Mouse (Mus musculus) limb, embryonic 12.5 days (tissue): ENCODE measurements around the gene Cpa2. TPM values are rescaled to one million over a fixed set of nuclear protein-coding genes. Genes with fewer than 3 reads are reported as not detected.

Source experiments
- ATAC-seq: fragments of 200-750 bp; cut with Nextera tagmentation; 2 replicates; pipeline ENCODE4 v1.8.0; 2017; ENCODE audit warnings: low read depth, moderate TSS enrichment; ENCODE audit not compliant: insufficient number of reproducible peaks, insufficient read depth, low FRiP score, low TSS enrichment
- H3K27ac ChIP-seq: fragments of 300-500 bp; sonication (generic); 2 replicates; pipeline ENCODE4 v1.5.1; 2016; ENCODE audit warnings: mild to moderate bottlenecking, moderate library complexity
- H3K27me3 ChIP-seq: fragments of 300-500 bp; sonication (generic); 2 replicates; pipeline ENCODE4 v1.6.1; 2016; ENCODE audit warnings: mild to moderate bottlenecking, moderate library complexity
- H3K36me3 ChIP-seq: fragments of 300-500 bp; sonication (generic); 2 replicates; pipeline ENCODE4 v1.6.1; 2016; ENCODE audit warnings: mild to moderate bottlenecking, moderate library complexity
- H3K4me1 ChIP-seq: fragments of 300-500 bp; sonication (generic); replicated peaks from 2 replicates; pipeline ENCODE4 v1.6.1; 2016
- H3K4me2 ChIP-seq: fragments of 300-500 bp; sonication (generic); 2 replicates; pipeline ENCODE4 v1.6.1; 2016; ENCODE audit warnings: mild to moderate bottlenecking, moderate library complexity
- H3K4me3 ChIP-seq: fragments of 300-500 bp; sonication (generic); replicated peaks from 2 replicates; pipeline ENCODE4 v1.5.1; 2016; ENCODE audit warnings: mild to moderate bottlenecking
- H3K9ac ChIP-seq: fragments of 300-500 bp; sonication (generic); replicated peaks from 2 replicates; pipeline ENCODE4 v1.6.1; 2016; ENCODE audit warnings: mild to moderate bottlenecking, moderate library complexity
- H3K9me3 ChIP-seq: fragments of 300-500 bp; sonication (generic); 2 replicates; pipeline ENCODE4 v1.6.1; 2016; ENCODE audit warnings: mild to moderate bottlenecking, moderate library complexity
- WGBS: fragments of 180-500 bp; shearing (Covaris S2); methylation state at CpG from one replicate; pipeline ENCODE4 v1.1.7; 2016; 5-methylcytosine and 5-hydroxymethylcytosine counted together
- polyA plus RNA-seq: library from polyadenylated mRNA; unstranded; fragments of >200 nt; fragmentation: Nextera tagmentation; extraction: Ambion mirVana; gene quantifications from 2 replicates; pipeline ENCODE4 v1.2.1, GENCODE M21; 2016

Gene Cpa2
- polyA plus RNA-seq, 1 experiment from 2014 or later = 23.7 TPM

DNA sequence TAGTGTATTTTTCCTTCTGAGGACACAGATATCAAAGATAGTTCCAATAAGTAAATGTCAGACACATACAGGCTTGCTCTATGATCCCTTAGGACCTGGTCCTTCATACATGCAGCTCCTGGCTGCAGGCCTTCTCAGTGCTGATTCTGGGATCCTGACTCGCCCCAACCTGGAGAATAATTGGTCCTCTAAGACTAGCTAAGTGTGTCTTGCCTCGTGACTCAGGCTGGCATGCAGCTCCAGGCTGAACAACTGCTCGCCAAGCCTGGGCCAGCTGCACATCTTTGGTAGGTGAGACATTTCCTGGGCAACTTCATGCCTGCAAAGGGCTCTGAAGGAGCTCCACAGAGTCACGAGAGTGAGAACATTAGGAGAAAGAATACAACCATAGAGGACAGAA is 20.8 kb downstream of the Cpa2 start:
- Histone ChIP-seq H3K27me3 (no peaks in the 10 kb centered on the region), H3K9me3 (no peaks in the 10 kb centered on the region), H3K9ac (no peak overlapping the region), H3K27ac (no peak overlapping the region), H3K4me3 (no peak overlapping the region), H3K4me2 (no peak overlapping the region), H3K4me1 (no peaks in the 10 kb centered on the region), H3K36me3 (peaks cover 36% of the 10 kb centered on the region)
- 82% methylated on average over 4 of the region's 4 CpGs for WGBS
- ATAC-seq = no peak

DNA sequence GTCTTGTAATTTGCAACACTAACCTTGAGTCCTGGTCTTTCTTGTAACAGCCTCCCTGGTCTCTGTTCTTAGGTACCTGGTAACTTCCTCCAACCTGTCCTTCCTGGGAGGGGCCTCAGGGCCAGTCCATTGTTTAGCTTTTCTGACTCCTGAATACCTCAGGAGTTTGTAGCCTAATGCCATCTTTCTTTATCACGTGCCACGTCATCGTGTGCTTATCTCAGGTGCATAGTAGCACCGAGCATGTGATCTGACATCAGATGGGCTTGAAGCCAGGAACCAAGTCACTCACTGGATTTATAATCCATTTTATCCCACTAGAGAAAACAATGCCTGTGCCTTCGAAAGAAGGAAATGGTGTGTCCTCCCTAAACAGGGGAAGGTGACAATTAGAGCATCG is 22.2 kb downstream of the Cpa2 start:
- Histone ChIP-seq H3K27me3 (no peaks in the 10 kb centered on the region), H3K9ac (no peak overlapping the region), H3K4me1 (no peaks in the 10 kb centered on the region), H3K36me3 (peaks cover 25% of the 10 kb centered on the region), H3K27ac (no peak overlapping the region), H3K4me3 (no peak overlapping the region), H3K9me3 (no peaks in the 10 kb centered on the region), H3K4me2 (no peak overlapping the region)
- ATAC-seq = no peak
- WGBS = 87% methylated on average over 6 of the region's 6 CpGs

DNA sequence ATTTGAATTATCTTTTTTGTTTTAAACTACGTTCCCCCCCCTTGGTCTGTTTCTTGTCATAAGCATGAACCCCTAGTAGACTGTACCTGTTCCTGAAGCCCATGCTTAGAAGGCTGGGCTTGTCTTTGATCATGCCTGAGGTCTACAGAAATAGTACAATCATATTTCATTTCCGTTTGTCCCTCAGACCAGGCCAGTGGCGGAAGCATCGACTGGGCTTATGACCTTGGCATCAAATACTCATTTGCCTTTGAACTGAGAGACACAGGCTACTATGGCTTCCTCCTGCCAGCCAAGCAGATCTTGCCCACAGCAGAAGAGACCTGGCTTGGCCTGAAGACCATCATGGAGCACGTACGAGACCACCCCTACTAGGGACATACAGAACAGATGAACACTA is 22.7 kb downstream of the Cpa2 start:
- Histone ChIP-seq H3K4me3 (no peak overlapping the region), H3K9me3 (no peaks in the 10 kb centered on the region), H3K36me3 (peaks cover 21% of the 10 kb centered on the region), H3K9ac (no peak overlapping the region), H3K27ac (no peak overlapping the region), H3K27me3 (no peaks in the 10 kb centered on the region), H3K4me1 (no peaks in the 10 kb centered on the region), H3K4me2 (no peak overlapping the region)
- 92% methylated on average over 6 of the region's 6 CpGs for WGBS
- no peak for ATAC-seq

DNA sequence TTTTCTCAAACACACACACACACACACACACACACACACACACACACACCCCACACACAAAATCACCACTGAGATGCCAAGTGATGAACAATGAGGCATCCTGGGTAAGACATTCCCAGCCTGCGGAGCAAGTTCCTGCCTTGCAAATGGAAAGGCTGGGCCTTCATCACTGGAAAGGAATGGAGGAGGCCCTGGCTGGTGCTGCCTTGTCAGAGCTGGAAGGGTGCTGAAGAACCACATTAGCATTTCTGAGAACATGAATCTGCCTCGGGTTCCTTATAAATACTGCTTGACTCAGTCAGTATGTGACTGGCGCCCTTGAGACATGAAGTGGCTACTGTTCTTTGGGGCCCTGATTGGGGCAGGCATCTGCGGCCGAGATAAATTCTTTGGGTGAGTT is 26.7 kb downstream of the Cpa2 start, which contains the start of gene Cpa4:
Cpa4 (plus strand) TSS at position 301 of the 400 bp plus-strand sequence.
- Histone ChIP-seq H3K4me1 (peaks cover 5% of the 10 kb centered on the region), H3K4me2 (no peak within 1 kb of the TSS), H3K27me3 (no peaks in the 10 kb centered on the region), H3K36me3 (peaks cover 16% of the 10 kb centered on the region; the same call in 1 of the 2 replicates), H3K9me3 (no peaks in the 10 kb centered on the region), H3K27ac (peak within 1 kb of the TSS; percentile 26; the same call in 1 of the 2 replicates), H3K4me3 (no peak within 1 kb of the TSS), H3K9ac (no peak within 1 kb of the TSS)
- 71% methylated on average over 5 of the region's 5 CpGs for WGBS
- ATAC-seq = no peak

DNA sequence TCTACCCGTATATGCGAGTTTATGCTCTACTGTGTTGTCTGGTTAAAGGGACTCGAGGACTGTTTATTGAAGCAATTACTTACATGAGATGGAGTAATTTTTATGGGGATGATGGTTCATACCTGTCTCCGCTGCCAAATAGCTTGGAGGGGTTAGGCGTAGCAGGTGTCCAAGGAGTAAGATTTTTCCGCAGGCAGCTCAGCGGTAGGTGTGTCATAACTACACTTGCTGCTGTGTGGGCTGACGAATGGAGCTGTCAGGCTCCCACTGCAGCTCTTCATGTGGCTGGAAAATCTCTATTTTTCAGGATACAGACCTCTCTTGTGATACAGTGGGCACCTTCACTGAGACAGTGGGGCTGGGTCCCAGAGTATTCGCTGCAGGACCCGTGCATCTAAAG is 27.9 kb downstream of the Cpa2 start:
- H3K27me3 ChIP-seq = no peaks in the 10 kb centered on the region
- H3K27ac ChIP-seq = no peak overlapping the region
- 89% methylated on average over 10 of the region's 10 CpGs for WGBS

DNA sequence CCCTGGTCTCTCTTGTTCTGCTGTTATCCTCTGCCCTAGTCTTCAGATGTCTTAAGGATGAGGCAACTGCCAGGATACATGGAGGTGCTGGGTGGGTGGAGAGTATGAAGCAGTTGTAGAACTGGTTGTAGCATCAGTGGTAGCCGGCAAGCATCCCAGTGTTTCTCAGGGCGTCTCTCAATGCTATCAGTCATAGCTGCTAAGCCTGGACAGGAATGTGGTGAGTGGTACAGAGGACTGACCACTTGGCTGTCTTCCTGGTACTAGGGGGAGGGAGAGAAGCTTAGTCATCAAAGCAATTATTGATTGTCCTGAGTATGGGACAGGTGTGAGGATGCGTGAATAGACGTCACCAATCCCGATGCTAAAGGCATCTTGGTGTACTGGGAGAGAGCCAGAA is 28.6 kb downstream of the Cpa2 start:
- H3K36me3 ChIP-seq = 0 out of 2 replicates have a peak, but pooled peaks cover 7% of the 10 kb centered on the region
- no peak overlapping the region for H3K9ac ChIP-seq
- H3K27ac ChIP-seq = no peak overlapping the region
- H3K9me3 ChIP-seq = no peaks in the 10 kb centered on the region
- no peaks in the 10 kb centered on the region for H3K27me3 ChIP-seq
- 91% methylated on average over 5 of the region's 5 CpGs for whole genome bisulfite sequencing
- H3K4me3 ChIP-seq = no peak overlapping the region
- ATAC-seq = no peak
- H3K4me1 ChIP-seq = peaks cover 23% of the 10 kb centered on the region
- no peak overlapping the region for H3K4me2 ChIP-seq

More for the DNA sequence above, 27.9 kb downstream of the Cpa2 start:
- H3K9ac ChIP-seq = no peak overlapping the region
- no peaks in the 10 kb centered on the region for H3K9me3 ChIP-seq
- no peak for ATAC-seq
- H3K4me1 ChIP-seq = peaks cover 16% of the 10 kb centered on the region
- no peak overlapping the region for H3K4me3 ChIP-seq
- no peak overlapping the region for H3K4me2 ChIP-seq
- H3K36me3 ChIP-seq = peaks cover 13% of the 10 kb centered on the region; the same call in 1 of the 2 replicates

DNA sequence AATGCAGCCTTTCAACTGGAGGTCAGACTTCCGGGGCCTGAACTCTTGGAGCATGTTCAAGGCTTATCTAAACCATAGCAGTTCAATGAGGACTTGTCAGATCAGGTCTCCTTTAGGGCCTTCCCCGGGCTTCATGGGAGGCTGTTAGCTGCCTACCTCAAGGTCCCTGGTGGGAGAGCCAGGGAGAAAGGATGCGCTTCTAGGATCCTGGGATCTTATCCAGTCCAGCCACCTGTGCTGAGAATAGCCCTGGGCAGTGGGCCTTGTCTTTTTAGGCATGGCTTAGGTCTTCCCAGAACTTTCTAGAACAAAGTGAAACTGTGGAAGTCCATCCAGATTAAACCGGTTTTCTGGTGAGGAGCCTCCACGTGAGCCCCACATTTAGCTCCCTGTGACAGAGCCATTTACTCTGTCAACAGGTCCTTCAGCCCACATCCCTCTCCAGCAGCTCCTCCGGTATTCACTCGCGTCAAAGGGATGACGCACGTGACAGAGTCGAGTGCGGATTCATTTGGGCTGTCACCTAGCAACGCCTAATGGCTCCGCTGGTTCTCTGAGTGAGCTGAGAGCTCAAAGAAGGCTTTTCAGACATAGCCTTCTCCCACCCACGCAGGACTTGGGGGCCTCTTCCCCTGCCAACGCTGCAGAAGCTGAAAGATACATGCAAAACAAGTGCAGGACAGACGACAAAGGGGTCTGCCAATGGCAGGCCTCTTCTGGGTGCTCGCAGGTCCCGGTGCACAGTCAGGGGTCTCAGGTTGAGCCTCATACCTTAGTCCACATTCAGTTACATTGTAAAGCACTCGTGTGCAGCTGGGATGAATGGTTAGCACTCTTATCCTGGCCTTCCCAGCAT is 31.3 kb downstream of the Cpa2 start:
- Histone ChIP-seq H3K9me3 (no peaks in the 10 kb centered on the region), H3K4me1 (peaks cover 45% of the 10 kb centered on the region), H3K4me2 (no peak overlapping the region), H3K27ac (peak overlapping the region; percentile 87), H3K36me3 (0 out of 2 replicates have a peak, but pooled peaks cover 5% of the 10 kb centered on the region), H3K27me3 (no peaks in the 10 kb centered on the region), H3K4me3 (no peak overlapping the region), H3K9ac (no peak overlapping the region)
- no peak for ATAC-seq
- WGBS = 71% methylated on average over 20 of the region's 20 CpGs

DNA sequence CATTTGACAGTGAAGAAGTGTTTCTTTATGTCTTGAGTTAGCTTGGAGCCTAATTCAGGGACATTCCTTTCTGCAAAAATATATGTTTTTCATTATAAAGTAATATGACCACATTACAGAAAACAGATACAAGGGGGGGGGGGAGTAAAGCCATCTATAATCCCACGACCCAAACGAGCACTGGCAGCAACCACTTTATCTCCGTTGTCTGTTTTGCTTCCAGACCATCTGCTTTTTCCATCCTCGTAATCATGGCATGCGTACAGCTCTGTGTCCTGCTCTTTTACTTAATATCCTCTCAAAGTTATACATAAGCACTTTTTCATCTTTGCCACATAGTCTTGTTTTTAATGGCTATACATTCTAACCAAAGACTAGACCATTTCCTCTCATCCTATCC is 32.0 kb downstream of the Cpa2 start:
- Histone ChIP-seq H3K4me1 (peaks cover 45% of the 10 kb centered on the region), H3K9ac (no peak overlapping the region), H3K36me3 (0 out of 2 replicates have a peak, but pooled peaks cover 5% of the 10 kb centered on the region), H3K4me3 (no peak overlapping the region), H3K4me2 (no peak overlapping the region), H3K27me3 (no peaks in the 10 kb centered on the region), H3K9me3 (no peaks in the 10 kb centered on the region), H3K27ac (peak overlapping the region; percentile 87)
- WGBS = 40% methylated on average over 5 of the region's 5 CpGs
- ATAC-seq = no peak

DNA sequence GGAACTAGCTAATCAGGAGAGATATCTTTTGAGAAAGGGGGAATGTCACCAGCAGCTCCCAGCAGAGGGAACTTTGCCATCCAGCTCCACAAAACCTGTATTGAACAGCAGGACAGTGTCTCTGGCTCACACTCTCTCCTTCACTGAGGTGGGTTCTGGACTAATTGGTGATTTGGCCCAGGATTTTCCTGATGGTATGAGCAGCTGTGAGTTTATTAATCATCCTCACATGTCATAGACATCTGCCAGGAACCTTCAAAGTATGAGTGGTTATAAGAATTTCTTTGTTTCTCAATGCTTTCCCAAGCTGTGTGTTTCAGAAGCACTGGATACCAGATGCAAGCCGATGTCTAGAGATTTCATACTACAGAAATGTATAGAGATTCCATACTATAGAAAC is 33.6 kb downstream of the Cpa2 start:
- 81% methylated on average over 1 of the region's 1 CpGs for WGBS
- no peak overlapping the region for H3K4me2 ChIP-seq

DNA sequence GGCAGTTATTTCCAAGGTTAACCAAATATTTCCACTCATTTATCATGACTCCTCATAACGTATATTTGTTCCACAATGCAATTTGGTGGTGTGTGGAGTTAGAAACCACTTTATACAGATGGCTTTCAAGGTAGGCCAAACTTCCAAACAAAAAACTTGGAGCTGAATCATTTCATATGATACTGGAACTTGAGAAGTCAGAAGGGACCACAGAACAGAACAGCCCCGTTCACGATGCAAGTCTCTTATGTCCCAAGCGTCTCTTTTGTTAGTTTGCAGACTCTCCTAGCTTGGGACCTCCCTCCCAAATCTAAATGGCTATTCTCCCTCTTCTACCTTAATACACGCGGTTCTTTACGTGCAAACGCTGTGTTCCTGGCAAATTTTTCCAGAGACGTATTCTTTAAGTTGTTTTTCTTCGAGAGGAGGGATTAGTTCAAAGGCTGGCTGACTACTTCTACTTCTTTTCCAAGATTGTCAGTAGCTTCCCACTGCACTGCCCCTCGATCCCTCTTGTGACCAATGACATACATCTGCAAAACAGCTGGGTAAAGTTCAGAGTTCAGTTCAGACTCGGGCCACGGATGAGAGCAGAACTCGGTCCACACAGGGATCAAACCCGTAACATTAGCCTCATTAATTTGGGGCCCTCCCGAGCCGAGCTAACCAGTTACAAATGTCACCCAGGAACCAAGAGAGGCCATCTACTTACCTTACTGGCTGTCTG is 35.3 kb downstream of the Cpa2 start:
- H3K9me3 ChIP-seq = no peaks in the 10 kb centered on the region
- 0 out of 2 replicates have a peak, but pooled peaks cover 5% of the 10 kb centered on the region for H3K36me3 ChIP-seq
- no peaks in the 10 kb centered on the region for H3K27me3 ChIP-seq
- WGBS = 35% methylated on average over 17 of the region's 17 CpGs
- H3K4me3 ChIP-seq = peak overlapping the region; percentile 24
- peak overlapping the region; percentile 93 for H3K27ac ChIP-seq
- ATAC-seq = no peak; the same call in 1 of the 2 replicates
- H3K9ac ChIP-seq = peak overlapping the region; percentile 37
- H3K4me1 ChIP-seq = peaks cover 60% of the 10 kb centered on the region
- peak overlapping the region; percentile 42 for H3K4me2 ChIP-seq

More for the DNA sequence above, 33.6 kb downstream of the Cpa2 start:
- Histone ChIP-seq H3K27me3 (no peaks in the 10 kb centered on the region), H3K9me3 (no peaks in the 10 kb centered on the region), H3K27ac (peak overlapping the region; percentile 72; the same call in 1 of the 2 replicates), H3K36me3 (0 out of 2 replicates have a peak, but pooled peaks cover 5% of the 10 kb centered on the region), H3K4me3 (no peak overlapping the region), H3K4me1 (peaks cover 47% of the 10 kb centered on the region), H3K9ac (no peak overlapping the region)
- ATAC-seq = no peak
